Mouse (Mus musculus) midbrain, postnatal 0 days (tissue): Measurements from ENCODE around the gene Neurog1. TPM values are rescaled to one million over a fixed set of nuclear protein-coding genes. Genes with fewer than 3 reads are reported as not detected.

ENCODE experiments used
- ATAC-seq: fragments of 200-750 bp; cut with Nextera tagmentation; 2 replicates; pipeline ENCODE4 v1.8.0; 2017; ENCODE audit warnings: moderate number of reproducible peaks, mild to moderate bottlenecking, moderate TSS enrichment, moderate library complexity; ENCODE audit not compliant: low FRiP score
- DNase-seq: peaks from one replicate; pipeline ENCODE4 v3.0.0-alpha.2; 2015; ENCODE audit warnings: low spot score
- H3K27ac ChIP-seq: fragments of 300-500 bp; sonication (generic); 2 replicates; pipeline ENCODE4 v1.5.1; 2014; ENCODE audit warnings: low read depth, mild to moderate bottlenecking, low read length, mixed read lengths
- H3K27me3 ChIP-seq: fragments of 300-500 bp; sonication (generic); 2 replicates; pipeline ENCODE4 v1.6.1; 2014; ENCODE audit warnings: low read length, control low read depth, mixed read lengths; ENCODE audit not compliant: insufficient read depth
- H3K36me3 ChIP-seq: fragments of 300-500 bp; sonication (generic); 2 replicates; pipeline ENCODE4 v1.6.1; 2014; ENCODE audit warnings: low read length, control low read depth, mixed read lengths; ENCODE audit not compliant: insufficient read depth
- H3K4me1 ChIP-seq: fragments of 300-500 bp; sonication (generic); 2 replicates; pipeline ENCODE4 v1.6.1; 2014; ENCODE audit warnings: mild to moderate bottlenecking, control low read depth, antibody characterized with exemption, low read length, mixed read lengths; ENCODE audit not compliant: insufficient read depth
- H3K4me2 ChIP-seq: fragments of 300-500 bp; sonication (generic); 2 replicates; pipeline ENCODE4 v1.6.1; 2014; ENCODE audit warnings: low read depth, mild to moderate bottlenecking, low read length, mixed read lengths; ENCODE audit not compliant: poor library complexity, severe bottlenecking
- H3K4me3 ChIP-seq: fragments of 300-500 bp; sonication (generic); 2 replicates; pipeline ENCODE4 v1.5.1; 2014; ENCODE audit warnings: low read depth, mild to moderate bottlenecking, low read length, moderate library complexity
- H3K9ac ChIP-seq: fragments of 300-500 bp; sonication (generic); replicated peaks from 2 replicates; pipeline ENCODE4 v1.6.1; 2014; ENCODE audit warnings: mild to moderate bottlenecking, low read length, moderate library complexity, mixed read lengths; ENCODE audit not compliant: poor library complexity, severe bottlenecking
- H3K9me3 ChIP-seq: fragments of 300-500 bp; sonication (generic); 2 replicates; pipeline ENCODE4 v1.6.1; 2016; ENCODE audit warnings: low read length, control low read depth
- CTCF ChIP-seq: IDR thresholded peaks from 2 replicates; pipeline ENCODE4 v1.5.1; 2016; ENCODE audit warnings: antibody characterized with exemption, mild to moderate bottlenecking
- WGBS: fragments of 180-500 bp; shearing (Covaris S2); extraction: QIAGEN DNeasy Blood & Tissue Kit; methylation state at CpG from one replicate; pipeline ENCODE4 v1.1.7; 2014; 5-methylcytosine and 5-hydroxymethylcytosine counted together
- polyA plus RNA-seq: library from polyadenylated mRNA; unstranded; fragments of >200 nt; fragmentation: Nextera tagmentation; extraction: Ambion mirVana; gene quantifications from 2 replicates; pipeline ENCODE4 v1.2.1, GENCODE M21; 2015
- total RNA-seq: library from RNA; depleted of rRNA; stranded (reverse); fragments of >200 nt; gene quantifications from 2 replicates; pipeline ENCODE4 v1.2.3, GENCODE M21; 2014

Gene Neurog1
- total and polyA plus RNA-seq, 2 experiments from 2014 or later: not detected

DNA sequence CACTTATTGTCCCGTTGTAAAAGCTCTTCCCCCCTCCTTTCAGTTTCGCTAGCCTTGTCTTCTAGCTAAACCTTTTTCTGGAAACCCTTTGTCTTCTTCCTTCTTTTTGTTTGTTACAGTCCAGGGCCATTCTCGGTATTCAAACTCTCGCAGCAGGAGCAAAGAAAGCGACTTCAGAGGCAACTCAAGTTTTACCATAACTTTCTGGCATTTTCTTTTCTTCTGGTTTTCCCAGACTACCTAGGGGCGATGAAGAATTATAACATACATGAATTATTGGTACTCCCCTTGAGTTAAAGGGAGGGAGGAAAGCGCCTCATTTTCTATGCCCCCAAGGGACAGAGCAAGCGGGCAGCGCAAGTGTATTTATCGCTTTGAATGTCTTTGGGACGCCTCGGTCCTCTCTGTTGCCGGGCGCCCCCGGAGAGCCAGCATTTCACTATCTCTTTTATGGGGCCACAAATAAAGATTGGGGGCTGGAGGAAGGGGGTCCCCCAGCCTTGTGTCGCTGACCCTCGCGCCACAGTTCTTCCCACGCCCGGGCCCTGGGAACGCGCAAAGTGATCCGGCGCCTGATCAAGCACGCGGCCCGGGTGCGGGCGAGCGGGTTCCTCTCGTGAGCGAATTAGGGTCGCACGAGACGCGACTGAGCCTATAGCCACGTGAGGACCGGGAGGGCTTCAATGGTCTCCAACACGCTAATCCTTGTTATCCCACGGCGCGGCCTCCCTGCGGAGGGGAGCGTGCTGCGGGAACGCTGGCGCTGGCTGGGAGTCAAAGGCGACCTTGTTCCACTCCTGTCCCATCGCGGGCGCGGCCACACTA is 6.4 kb upstream of the Neurog1 start:
- H3K4me1 ChIP-seq: peaks cover 6% of the 10 kb centered on the region; the same call in 1 of the 2 replicates
- no peak overlapping the region for H3K27ac ChIP-seq
- H3K9me3 ChIP-seq: no peaks in the 10 kb centered on the region
- peaks cover 66% of the 10 kb centered on the region for H3K27me3 ChIP-seq
- no peak overlapping the region; the same call in 1 of the 2 replicates for H3K9ac ChIP-seq
- no peaks in the 10 kb centered on the region for H3K36me3 ChIP-seq
- ATAC-seq (no peak), DNase-seq (no peak)
- H3K4me3 ChIP-seq: peak overlapping the region; percentile 27
- no peak for TF ChIP-seq CTCF
- H3K4me2 ChIP-seq: peak overlapping the region; percentile 46
- WGBS: 1% methylated on average over 52 of the region's 52 CpGs

GRCm38 (mm10) chr13:56257469-56258153 is 5.6 kb upstream of the Neurog1 start:
- H3K4me3 ChIP-seq: no peak overlapping the region
- DNase-seq (no peak), ATAC-seq (no peak)
- 10% methylated on average over 12 of the region's 12 CpGs for WGBS
- no peaks in the 10 kb centered on the region for H3K36me3 ChIP-seq
- H3K27me3 ChIP-seq: peaks cover 73% of the 10 kb centered on the region
- H3K4me1 ChIP-seq: peaks cover 6% of the 10 kb centered on the region; the same call in 1 of the 2 replicates
- no peaks in the 10 kb centered on the region for H3K9me3 ChIP-seq
- no peak overlapping the region for H3K4me2 ChIP-seq
- no peak for TF ChIP-seq CTCF
- H3K27ac ChIP-seq: no peak overlapping the region
- no peak overlapping the region for H3K9ac ChIP-seq

DNA sequence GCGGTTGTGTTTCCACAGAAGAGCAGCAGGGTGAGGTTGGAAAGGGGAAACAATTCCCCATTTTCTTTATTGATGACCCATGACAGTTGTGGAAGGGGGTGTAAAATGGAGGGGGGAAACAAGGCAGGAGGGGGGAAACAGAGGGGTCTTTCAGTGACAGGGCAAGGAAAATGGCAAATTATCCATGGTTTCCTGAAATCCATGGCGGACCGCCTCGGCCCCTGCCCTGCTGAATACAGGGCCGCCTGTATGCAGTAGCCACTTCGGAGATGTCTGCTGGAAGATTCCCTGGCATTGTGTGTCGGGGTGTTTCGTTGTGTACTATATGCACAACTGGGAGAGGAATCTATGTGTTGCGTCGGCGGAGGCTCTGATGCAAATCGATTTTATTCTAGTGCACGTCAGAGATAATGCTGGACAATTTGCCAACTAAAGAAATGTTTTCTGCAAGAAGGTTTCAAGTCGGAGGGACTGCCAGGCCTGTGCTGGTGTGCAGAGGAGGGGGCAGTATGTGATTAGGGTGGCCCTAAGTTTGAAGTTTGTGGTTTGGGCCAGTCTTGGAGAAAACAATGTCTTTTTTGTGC is 4.8 kb upstream of the Neurog1 start:
- Histone ChIP-seq H3K4me2 (no peak overlapping the region), H3K36me3 (no peaks in the 10 kb centered on the region), H3K4me3 (no peak overlapping the region), H3K4me1 (peaks cover 6% of the 10 kb centered on the region; the same call in 1 of the 2 replicates), H3K27me3 (peaks cover 77% of the 10 kb centered on the region), H3K27ac (no peak overlapping the region), H3K9me3 (no peaks in the 10 kb centered on the region), H3K9ac (no peak overlapping the region)
- DNase-seq (no peak), ATAC-seq (no peak)
- 15% methylated on average over 14 of the region's 14 CpGs for WGBS
- TF ChIP-seq CTCF: no peak

GRCm38 (mm10) chr13:56253379-56253778 is 1.4 kb upstream of the Neurog1 start:
- H3K4me2 ChIP-seq: no peak overlapping the region
- H3K36me3 ChIP-seq: no peaks in the 10 kb centered on the region
- H3K27me3 ChIP-seq: peaks cover 85% of the 10 kb centered on the region
- H3K27ac ChIP-seq: no peak overlapping the region
- H3K4me1 ChIP-seq: peaks cover under 1% of the 10 kb centered on the region; the same call in 1 of the 2 replicates
- H3K9me3 ChIP-seq: no peaks in the 10 kb centered on the region
- WGBS: 40% methylated on average over 3 of the region's 3 CpGs
- no peak for ATAC-seq
- no peak for DNase-seq
- H3K9ac ChIP-seq: no peak overlapping the region
- H3K4me3 ChIP-seq: no peak overlapping the region
- TF ChIP-seq CTCF: no peak

GRCm38 (mm10) chr13:56252783-56253182 is 820 bp upstream of the Neurog1 start:
- no peak for TF ChIP-seq CTCF
- WGBS: 15% methylated on average over 8 of the region's 8 CpGs
- DNase-seq (peak; percentile 69), ATAC-seq (no peak)
- Histone ChIP-seq H3K36me3 (no peaks in the 10 kb centered on the region), H3K9me3 (no peaks in the 10 kb centered on the region), H3K27me3 (peaks cover 89% of the 10 kb centered on the region), H3K27ac (no peak overlapping the region), H3K4me1 (no peaks in the 10 kb centered on the region), H3K9ac (no peak overlapping the region), H3K4me3 (no peak overlapping the region), H3K4me2 (no peak overlapping the region)
